Mouse (Mus musculus) heart, embryonic 12.5 days (tissue): Measurements from ENCODE around the gene Pik3r2. TPM values are rescaled to one million over a fixed set of nuclear protein-coding genes. Genes with fewer than 3 reads are reported as not detected.
A peak's percentile ranks its signal among the peaks of the same experiment; 100 is the strongest.

Experiments used
- ATAC-seq: fragments of 200-750 bp; cut with Nextera tagmentation; 2 replicates; pipeline ENCODE4 v1.8.0; 2017; ENCODE audit warnings: moderate TSS enrichment, moderate library complexity; ENCODE audit not compliant: insufficient number of reproducible peaks, low FRiP score
- H3K27ac ChIP-seq: fragments of 300-500 bp; sonication (generic); 2 replicates; pipeline ENCODE4 v1.5.1; 2016; ENCODE audit warnings: mild to moderate bottlenecking, moderate library complexity; ENCODE audit not compliant: poor library complexity, severe bottlenecking
- H3K27me3 ChIP-seq: fragments of 300-500 bp; sonication (generic); replicated peaks from 2 replicates; pipeline ENCODE4 v1.6.1; 2016; ENCODE audit warnings: mild to moderate bottlenecking, moderate library complexity
- H3K36me3 ChIP-seq: fragments of 300-500 bp; sonication (generic); 2 replicates; pipeline ENCODE4 v1.6.1; 2016; ENCODE audit warnings: mild to moderate bottlenecking, moderate library complexity
- H3K4me1 ChIP-seq: fragments of 300-500 bp; sonication (generic); replicated peaks from 2 replicates; pipeline ENCODE4 v1.6.1; 2016; ENCODE audit warnings: mild to moderate bottlenecking
- H3K4me2 ChIP-seq: fragments of 300-500 bp; sonication (generic); 2 replicates; pipeline ENCODE4 v1.6.1; 2016; ENCODE audit warnings: mild to moderate bottlenecking, moderate library complexity
- H3K4me3 ChIP-seq: fragments of 300-500 bp; sonication (generic); 2 replicates; pipeline ENCODE4 v1.5.1; 2016; ENCODE audit warnings: mild to moderate bottlenecking
- H3K9ac ChIP-seq: fragments of 300-500 bp; sonication (generic); 2 replicates; pipeline ENCODE4 v1.6.1; 2016; ENCODE audit warnings: mild to moderate bottlenecking, moderate library complexity
- H3K9me3 ChIP-seq: fragments of 300-500 bp; sonication (generic); replicated peaks from 2 replicates; pipeline ENCODE4 v1.6.1; 2016; ENCODE audit warnings: mild to moderate bottlenecking, moderate library complexity
- WGBS: fragments of 180-500 bp; shearing (Covaris S2); methylation state at CpG from one replicate; pipeline ENCODE4 v1.1.7; 2016; 5-methylcytosine and 5-hydroxymethylcytosine counted together
- polyA plus RNA-seq: library from polyadenylated mRNA; unstranded; fragments of >200 nt; fragmentation: Nextera tagmentation; extraction: Ambion mirVana; gene quantifications from 2 replicates; pipeline ENCODE4 v1.2.1, GENCODE M21; 2016

The Pik3r2 gene
- polyA plus RNA-seq, 1 experiment from 2014 or later: 35.2 TPM

DNA sequence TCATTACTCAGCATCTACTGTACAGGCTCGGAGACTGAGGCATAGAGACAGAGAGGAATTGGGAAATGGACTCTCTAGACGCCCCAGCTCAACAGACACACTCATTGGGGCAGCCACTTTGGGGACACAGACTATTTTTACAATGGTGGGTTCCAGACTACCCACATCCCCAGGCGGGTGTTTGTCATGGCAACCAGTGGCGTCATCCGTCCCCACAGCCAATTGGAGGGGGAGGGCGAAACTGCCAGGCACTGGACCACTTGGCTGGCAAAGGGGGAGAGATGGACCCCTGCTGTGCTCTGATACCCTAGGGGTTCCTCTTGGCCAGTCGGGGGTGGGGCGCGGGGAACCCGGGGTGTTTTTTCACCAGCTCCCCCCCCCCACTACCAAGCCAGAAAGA, 24.1 kb upstream of the Pik3r2 start:
- 47% methylated on average over 10 of the region's 10 CpGs for WGBS

DNA sequence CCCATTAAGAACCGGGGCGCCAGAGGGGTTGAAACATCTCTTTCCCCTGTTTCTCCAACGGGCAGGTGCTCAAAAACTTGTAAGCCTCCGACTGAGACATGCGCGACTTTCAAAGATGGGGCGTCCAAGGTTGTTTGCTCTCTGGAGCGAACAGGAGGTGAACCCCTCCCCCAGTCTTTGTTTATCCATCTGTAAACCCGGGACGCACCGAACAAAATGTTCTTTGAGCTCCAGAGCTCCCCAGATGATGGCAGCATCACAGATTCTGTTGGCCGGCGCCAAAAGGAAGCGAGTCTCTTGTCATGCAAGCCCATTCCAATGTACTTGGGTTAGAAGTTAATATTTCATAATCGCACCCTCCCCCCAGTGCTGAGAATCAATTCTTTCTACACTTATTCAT, 21.8 kb upstream of the Pik3r2 start:
- 14% methylated on average over 15 of the region's 15 CpGs for WGBS
- no peaks in the 10 kb centered on the region for H3K36me3 ChIP-seq
- peaks cover 13% of the 10 kb centered on the region for H3K4me1 ChIP-seq
- no peak for ATAC-seq
- peak overlapping the region; percentile 89 for H3K4me2 ChIP-seq
- peaks cover 87% of the 10 kb centered on the region for H3K27me3 ChIP-seq
- no peak overlapping the region for H3K9ac ChIP-seq
- H3K27ac ChIP-seq: no peak overlapping the region
- H3K9me3 ChIP-seq: no peaks in the 10 kb centered on the region
- peak overlapping the region; percentile 56 for H3K4me3 ChIP-seq

More for the DNA sequence above, 24.1 kb upstream of the Pik3r2 start:
- Histone ChIP-seq H3K27me3 (peaks cover 80% of the 10 kb centered on the region), H3K4me2 (no peak overlapping the region), H3K4me3 (no peak overlapping the region), H3K27ac (no peak overlapping the region), H3K9ac (no peak overlapping the region), H3K4me1 (peaks cover 25% of the 10 kb centered on the region), H3K9me3 (no peaks in the 10 kb centered on the region), H3K36me3 (no peaks in the 10 kb centered on the region)
- ATAC-seq: no peak

DNA sequence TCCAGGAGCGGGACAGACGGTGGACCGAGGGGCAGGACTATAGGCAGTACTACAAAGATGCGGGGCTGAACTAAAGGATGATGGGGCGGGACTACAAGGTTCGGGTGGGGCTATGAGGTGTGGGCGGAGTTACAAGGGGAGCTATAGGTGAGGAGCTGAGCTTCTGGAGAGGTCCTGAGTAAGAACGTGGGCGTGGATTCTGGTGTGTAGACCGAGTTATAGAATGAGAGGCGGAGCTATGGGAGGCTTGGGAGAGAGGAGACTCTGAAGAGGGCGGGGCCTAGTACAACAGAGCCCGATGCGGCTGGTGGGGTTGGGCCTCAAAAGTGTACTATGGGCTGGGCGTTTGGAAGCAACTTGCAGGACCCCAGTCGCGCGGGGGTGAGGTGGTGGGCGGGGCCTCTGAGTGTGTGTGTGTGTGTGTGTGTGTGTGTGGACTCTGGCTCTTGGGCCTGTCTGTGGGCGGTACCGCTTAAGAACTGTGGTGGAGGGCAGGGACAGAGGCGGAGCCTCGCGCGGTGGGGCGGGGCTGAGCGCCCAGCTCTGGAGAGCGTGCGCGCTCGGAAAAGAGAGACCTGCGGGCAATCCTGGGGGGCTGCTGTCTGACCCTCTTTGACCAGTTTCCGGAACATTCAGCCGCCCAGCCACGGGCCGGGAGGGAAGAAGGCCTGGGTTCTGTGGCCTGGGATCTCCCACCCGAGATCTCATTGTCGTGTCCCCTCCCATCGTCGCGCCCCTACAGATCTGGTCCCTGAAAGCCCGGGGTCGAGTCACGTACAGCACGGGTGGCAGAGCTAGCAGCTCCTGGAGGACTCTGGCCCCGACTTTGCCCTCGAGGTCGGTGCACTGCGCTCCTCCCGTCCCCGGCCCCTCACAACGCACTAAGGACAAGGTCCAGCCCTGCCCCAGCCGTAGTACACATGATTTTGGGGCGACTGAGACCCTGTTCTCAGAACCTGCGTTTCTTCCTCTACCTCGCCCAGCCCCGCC, 20.9 kb upstream of the Pik3r2 start:
- H3K27me3 ChIP-seq: peaks cover 81% of the 10 kb centered on the region
- WGBS: under 1% methylated on average over 57 of the region's 57 CpGs
- ATAC-seq: peak; percentile 88
- no peak overlapping the region for H3K27ac ChIP-seq
- H3K4me1 ChIP-seq: peaks cover 22% of the 10 kb centered on the region
- H3K9me3 ChIP-seq: no peaks in the 10 kb centered on the region
- H3K36me3 ChIP-seq: no peaks in the 10 kb centered on the region
- peak overlapping the region; percentile 56 for H3K4me3 ChIP-seq
- peak overlapping the region; percentile 89 for H3K4me2 ChIP-seq
- peak overlapping the region; percentile 68 for H3K9ac ChIP-seq

DNA sequence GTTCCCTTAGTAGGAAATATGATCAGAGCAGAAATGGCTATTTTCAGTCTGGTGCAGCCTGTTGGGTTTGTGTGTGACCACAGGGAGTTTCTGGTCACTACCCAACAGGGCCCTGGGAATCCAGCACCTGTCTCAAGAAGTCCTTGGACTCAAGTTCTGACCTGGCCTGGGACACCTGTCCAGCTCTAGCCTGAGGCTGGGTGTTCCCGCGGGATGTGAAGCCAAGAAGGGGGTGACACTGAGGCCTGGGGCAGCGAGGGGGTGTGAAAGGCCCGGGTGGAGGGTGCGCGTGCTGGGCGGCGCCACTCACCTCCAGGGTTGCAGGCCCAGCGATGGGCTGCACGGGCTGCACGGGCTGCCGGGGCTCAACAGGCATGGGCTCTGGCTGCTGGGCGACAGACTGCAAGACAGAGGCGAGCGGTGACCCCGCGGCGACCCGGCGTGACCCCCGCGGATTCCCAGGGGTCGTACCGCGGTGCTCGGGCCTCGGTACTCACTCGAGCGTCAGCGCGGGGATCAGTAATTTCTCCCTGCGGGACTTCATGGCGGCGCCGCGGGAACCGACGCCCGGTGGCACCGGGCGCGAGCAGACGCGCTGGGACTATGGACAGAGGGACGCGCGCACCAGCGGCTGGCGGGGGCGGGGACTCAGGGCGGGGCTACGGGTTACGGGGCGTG, 20.0 kb upstream of the Pik3r2 start:
- Histone ChIP-seq H3K9me3 (no peaks in the 10 kb centered on the region), H3K27ac (no peak overlapping the region), H3K9ac (peak overlapping the region; percentile 68), H3K4me3 (peak overlapping the region; percentile 56), H3K4me1 (peaks cover 28% of the 10 kb centered on the region), H3K4me2 (peak overlapping the region; percentile 89), H3K36me3 (no peaks in the 10 kb centered on the region), H3K27me3 (peaks cover 73% of the 10 kb centered on the region)
- WGBS: 2% methylated on average over 54 of the region's 54 CpGs
- no peak for ATAC-seq

DNA sequence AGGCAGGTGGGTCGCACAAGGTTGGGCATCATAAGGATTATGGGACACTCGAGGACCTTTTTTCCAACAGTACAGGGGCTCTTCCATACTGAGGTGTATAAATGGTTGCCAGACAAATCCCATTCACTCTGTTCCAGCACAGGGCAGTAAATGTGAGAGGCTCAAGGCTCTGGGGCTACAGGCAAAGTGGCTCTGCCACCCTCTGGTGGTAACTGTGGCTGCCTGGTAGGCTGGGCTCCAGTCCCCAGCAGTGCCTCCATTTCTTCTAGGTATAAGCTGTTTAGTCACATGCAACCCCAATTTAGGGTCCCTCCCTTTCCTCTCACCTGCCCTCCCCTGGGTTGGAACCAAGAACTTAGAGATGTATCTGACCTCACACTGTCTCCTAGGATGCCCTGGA, 18.9 kb upstream of the Pik3r2 start:
- H3K4me3 ChIP-seq: no peak overlapping the region
- no peak overlapping the region for H3K9ac ChIP-seq
- H3K27ac ChIP-seq: no peak overlapping the region
- H3K27me3 ChIP-seq: peaks cover 61% of the 10 kb centered on the region
- H3K4me2 ChIP-seq: no peak overlapping the region
- no peak for ATAC-seq
- no peaks in the 10 kb centered on the region for H3K9me3 ChIP-seq
- WGBS: 72% methylated on average over 2 of the region's 2 CpGs
- H3K4me1 ChIP-seq: peaks cover 40% of the 10 kb centered on the region
- H3K36me3 ChIP-seq: no peaks in the 10 kb centered on the region

DNA sequence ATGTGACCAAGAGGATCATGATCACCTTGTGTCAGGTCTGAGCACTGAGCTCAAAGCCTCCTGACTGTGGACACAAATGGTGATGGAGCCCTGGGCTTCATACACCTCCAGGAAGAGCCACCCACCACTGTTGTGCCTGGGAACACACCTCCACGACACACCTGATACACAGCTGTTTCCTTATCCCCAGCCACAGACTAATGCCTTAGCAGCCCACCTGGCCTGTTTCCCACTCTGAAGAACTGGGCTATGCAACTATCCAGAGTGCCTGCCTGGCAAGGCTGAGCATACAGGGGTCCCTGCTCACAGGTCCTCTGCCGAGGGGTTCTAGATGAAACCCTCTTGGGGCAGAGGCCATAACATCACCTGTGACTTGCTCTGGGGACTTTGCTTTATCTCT, 17.7 kb upstream of the Pik3r2 start:
- no peaks in the 10 kb centered on the region for H3K36me3 ChIP-seq
- no peaks in the 10 kb centered on the region for H3K9me3 ChIP-seq
- H3K4me1 ChIP-seq: peaks cover 50% of the 10 kb centered on the region
- H3K27me3 ChIP-seq: peaks cover 50% of the 10 kb centered on the region
- WGBS: 77% methylated on average over 2 of the region's 2 CpGs
- no peak overlapping the region for H3K27ac ChIP-seq
- ATAC-seq: no peak
- H3K4me2 ChIP-seq: no peak overlapping the region
- no peak overlapping the region for H3K9ac ChIP-seq
- H3K4me3 ChIP-seq: no peak overlapping the region

DNA sequence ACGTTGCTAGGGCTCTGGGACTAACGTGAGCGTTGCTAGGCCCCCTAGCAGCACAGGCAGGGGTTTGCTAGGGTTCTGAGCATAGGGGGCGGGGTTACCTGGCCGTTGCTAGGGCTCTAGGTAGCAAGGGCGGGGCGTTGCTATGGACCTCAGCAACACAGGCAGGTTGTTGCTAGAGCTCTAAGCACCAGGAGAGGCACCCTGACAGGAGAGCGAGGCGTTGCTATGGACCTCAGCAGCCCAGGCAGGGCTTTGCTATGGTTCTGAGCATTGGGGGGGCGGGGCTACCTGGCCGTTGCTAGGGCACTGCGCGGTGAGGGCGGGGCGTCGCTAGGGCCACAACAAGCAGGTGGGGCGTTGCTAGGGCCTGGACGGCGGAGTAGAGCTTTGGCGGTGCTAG, 16.2 kb upstream of the Pik3r2 start:
- H3K27ac ChIP-seq: no peak overlapping the region
- H3K4me1 ChIP-seq: peaks cover 59% of the 10 kb centered on the region
- H3K27me3 ChIP-seq: peaks cover 35% of the 10 kb centered on the region
- H3K36me3 ChIP-seq: 0 out of 2 replicates have a peak, but pooled peaks cover 5% of the 10 kb centered on the region
- peak; percentile 19 for ATAC-seq
- under 1% methylated on average over 20 of the region's 20 CpGs for WGBS
- peak overlapping the region; percentile 66 for H3K4me3 ChIP-seq
- no peaks in the 10 kb centered on the region for H3K9me3 ChIP-seq
- peak overlapping the region; percentile 78 for H3K4me2 ChIP-seq
- H3K9ac ChIP-seq: peak overlapping the region; percentile 79; the same call in 1 of the 2 replicates

DNA sequence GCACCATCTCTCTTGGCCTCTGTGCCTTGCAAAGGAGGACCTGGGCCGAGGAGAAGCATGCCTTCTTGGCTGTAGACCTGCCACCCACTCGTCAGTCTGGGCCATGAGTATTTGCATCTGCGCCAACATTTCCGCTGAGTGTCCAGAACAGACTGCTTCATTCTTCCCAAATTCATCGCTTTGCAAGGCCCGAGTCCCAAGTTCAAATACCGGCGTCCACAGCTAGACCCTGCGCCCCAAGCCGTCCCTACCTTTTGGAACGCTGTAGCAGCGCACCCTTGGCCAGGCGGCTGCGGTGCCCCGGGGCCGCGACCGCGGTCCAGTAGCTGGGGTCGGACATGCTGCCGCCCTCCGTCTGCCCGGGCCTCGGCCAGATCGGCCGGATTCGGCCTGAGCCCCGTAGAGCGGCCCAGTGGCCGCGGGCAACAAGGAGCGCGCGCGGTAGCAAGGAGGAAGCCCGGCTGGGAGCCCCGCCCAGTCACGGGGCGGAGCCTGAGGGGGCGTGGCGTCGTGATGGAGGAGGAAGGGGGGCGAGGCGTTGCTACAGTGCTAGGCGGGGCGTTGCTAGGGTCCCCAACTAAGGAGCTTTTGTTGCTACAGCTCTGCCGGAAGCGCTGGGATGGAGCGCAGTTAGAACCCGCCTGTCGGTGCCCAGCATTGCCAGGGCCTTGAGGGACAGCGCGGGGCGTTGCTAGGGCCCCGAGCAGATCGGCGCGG, 15.6 kb upstream of the Pik3r2 start:
- H3K27me3 ChIP-seq: peaks cover 32% of the 10 kb centered on the region
- peak; percentile 85 for ATAC-seq
- peaks cover 57% of the 10 kb centered on the region for H3K4me1 ChIP-seq
- 5% methylated on average over 58 of the region's 58 CpGs for WGBS
- H3K9ac ChIP-seq: peak overlapping the region; percentile 79
- no peaks in the 10 kb centered on the region for H3K9me3 ChIP-seq
- peak overlapping the region; percentile 66 for H3K4me3 ChIP-seq
- H3K27ac ChIP-seq: no peak overlapping the region
- H3K36me3 ChIP-seq: 0 out of 2 replicates have a peak, but pooled peaks cover 9% of the 10 kb centered on the region
- peak overlapping the region; percentile 78 for H3K4me2 ChIP-seq

DNA sequence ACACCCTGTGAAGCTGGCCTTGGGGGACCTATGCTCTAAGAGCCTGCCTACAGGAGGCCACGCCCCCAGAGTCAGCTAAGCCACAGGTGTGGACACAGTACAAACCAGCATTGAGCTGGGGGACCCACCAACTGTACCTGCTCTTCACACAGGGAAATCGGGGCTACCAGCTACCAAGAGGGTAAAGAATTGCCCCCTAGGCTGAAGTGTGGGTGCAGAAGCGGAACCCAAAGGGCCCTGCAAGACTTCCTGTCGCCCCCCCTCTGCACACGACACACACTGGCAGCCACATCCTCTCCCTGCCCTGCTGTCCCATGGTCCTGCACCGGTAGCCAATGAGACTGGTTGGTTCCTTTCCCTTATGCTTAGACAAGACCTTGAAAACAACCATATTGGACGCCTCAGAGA, 14.8 kb upstream of the Pik3r2 start:
- no peak overlapping the region for H3K27ac ChIP-seq
- WGBS: 69% methylated on average over 7 of the region's 7 CpGs

DNA sequence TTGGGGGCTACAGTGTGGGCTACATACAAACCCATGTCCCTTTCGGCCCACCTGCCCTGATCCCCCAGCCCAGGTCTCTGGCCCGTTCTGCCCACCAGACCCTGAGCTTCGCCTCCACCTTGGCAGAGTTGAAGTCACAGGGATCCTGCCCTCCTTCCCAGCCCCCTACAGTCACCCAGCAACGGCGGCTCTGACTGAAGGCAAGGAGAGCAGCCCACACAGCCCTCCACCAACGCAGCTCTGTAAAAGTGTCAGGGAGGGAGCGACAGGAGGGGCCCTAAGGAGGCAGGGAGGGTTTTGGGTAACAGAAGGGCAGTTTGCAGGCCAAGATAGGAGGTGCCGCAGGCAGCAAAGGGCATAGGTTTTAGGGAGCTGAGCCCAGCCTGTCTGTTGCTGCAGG, 14.3 kb upstream of the Pik3r2 start:
- Histone ChIP-seq H3K27ac (no peak overlapping the region), H3K36me3 (peaks cover 21% of the 10 kb centered on the region), H3K9ac (peak overlapping the region; percentile 79; the same call in 1 of the 2 replicates), H3K4me2 (peak overlapping the region; percentile 78), H3K4me1 (peaks cover 51% of the 10 kb centered on the region), H3K9me3 (no peaks in the 10 kb centered on the region), H3K27me3 (peaks cover 24% of the 10 kb centered on the region), H3K4me3 (no peak overlapping the region)
- 61% methylated on average over 8 of the region's 8 CpGs for WGBS
- ATAC-seq: no peak

More for the DNA sequence above, 14.8 kb upstream of the Pik3r2 start:
- no peak for ATAC-seq
- Histone ChIP-seq H3K27me3 (peaks cover 29% of the 10 kb centered on the region), H3K4me1 (peaks cover 51% of the 10 kb centered on the region), H3K9me3 (no peaks in the 10 kb centered on the region), H3K4me3 (peak overlapping the region; percentile 66), H3K36me3 (peaks cover 17% of the 10 kb centered on the region; the same call in 1 of the 2 replicates), H3K9ac (peak overlapping the region; percentile 79; the same call in 1 of the 2 replicates), H3K4me2 (peak overlapping the region; percentile 78)
